Mouse (Mus musculus) ovary, postnatal 14 days (tissue): Measurements from ENCODE around the gene Cuedc2.
A peak's percentile ranks its signal among the peaks of the same experiment; 100 is the strongest.

ENCODE experiments used
- DNase-seq: peaks from one replicate; pipeline ENCODE4 v3.0.0; 2022; ENCODE audit warnings: low spot score

Gene Cuedc2

DNA sequence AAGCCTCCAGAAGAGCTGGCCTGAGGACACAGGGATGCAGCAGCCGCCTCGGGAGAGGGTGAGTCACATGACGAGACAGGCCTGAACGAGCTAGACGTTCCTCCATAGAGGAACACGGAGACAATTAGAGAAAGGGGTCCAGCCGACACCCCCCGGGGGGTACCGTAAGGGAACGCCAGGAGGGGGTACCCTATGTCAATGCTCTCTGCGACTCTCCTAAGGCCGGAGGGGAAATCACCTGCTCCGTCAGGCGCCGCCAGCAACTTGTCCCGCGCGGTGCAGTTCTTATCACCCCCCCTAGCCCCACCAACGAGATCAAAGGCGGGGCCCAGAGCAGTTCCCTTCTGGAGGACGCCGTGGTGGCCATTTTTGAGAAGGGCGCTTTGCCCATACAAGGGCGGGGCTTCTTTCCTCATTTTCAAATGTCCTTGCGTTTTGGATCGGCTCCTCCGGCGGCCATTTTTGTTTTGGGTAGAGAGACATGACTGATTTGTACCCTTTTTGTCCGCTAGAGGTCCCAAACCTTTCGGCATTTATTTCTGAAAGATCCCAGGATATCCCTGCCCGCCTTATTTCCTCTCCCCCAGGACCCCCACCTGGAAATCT lies at the start of gene Cuedc2:
TSS of gene Cuedc2 (minus strand) at position 372 of the 606 bp plus-strand sequence.
- peak; percentile 98 for DNase-seq

- DNase-seq: no peak
Measured at GRCm38 (mm10) chr19:46382275-46382674, 43.8 kb upstream of the Cuedc2 start.

- no peak for DNase-seq
Measured at GRCm38 (mm10) chr19:46375891-46376290, 37.4 kb upstream of the Cuedc2 start.

GRCm38 (mm10) chr19:46375489-46375888 lies 37.0 kb upstream of the Cuedc2 start:
- DNase-seq: no peak

DNA sequence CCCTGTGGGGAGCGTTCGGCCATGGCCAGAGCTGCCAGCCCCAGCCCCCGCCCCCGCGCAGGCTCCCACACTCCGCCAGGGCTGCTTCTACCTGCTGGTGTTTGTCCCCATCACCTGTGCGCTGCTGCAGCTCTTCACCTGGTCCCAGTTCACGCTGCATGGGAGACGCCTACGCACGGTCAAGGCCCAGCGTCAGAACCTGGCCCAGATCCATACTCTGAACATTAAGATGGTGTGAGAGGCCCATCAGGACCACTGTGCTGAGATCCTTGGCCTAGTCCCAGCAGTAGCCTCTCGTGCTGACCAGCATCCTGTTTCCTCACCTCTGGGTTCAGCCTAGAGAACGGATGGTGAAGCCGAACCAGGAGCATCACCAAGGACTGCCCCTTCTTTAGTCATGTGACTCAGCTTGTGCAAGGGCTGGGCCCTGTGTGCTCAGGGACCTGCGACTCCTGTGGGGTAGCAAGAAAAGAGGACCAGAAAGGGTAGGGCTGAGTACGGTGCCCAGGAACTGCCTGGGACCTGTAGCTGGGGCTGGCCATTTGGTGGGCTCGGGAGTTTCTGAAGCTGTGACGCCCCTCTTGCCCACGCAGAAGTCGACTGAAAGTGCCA lies 36.1 kb upstream of the Cuedc2 start:
- DNase-seq: no peak

GRCm38 (mm10) chr19:46369204-46369603 lies 30.7 kb upstream of the Cuedc2 start:
- no peak for DNase-seq

GRCm38 (mm10) chr19:46367798-46368590 lies 29.5 kb upstream of the Cuedc2 start:
- DNase-seq: no peak

GRCm38 (mm10) chr19:46363294-46364009 lies 24.9 kb upstream of the Cuedc2 start:
- no peak for DNase-seq

GRCm38 (mm10) chr19:46362104-46362503 lies 23.6 kb upstream of the Cuedc2 start:
- no peak for DNase-seq

- DNase-seq: no peak
Measured at GRCm38 (mm10) chr19:46358381-46358780, 19.9 kb upstream of the Cuedc2 start.

DNA sequence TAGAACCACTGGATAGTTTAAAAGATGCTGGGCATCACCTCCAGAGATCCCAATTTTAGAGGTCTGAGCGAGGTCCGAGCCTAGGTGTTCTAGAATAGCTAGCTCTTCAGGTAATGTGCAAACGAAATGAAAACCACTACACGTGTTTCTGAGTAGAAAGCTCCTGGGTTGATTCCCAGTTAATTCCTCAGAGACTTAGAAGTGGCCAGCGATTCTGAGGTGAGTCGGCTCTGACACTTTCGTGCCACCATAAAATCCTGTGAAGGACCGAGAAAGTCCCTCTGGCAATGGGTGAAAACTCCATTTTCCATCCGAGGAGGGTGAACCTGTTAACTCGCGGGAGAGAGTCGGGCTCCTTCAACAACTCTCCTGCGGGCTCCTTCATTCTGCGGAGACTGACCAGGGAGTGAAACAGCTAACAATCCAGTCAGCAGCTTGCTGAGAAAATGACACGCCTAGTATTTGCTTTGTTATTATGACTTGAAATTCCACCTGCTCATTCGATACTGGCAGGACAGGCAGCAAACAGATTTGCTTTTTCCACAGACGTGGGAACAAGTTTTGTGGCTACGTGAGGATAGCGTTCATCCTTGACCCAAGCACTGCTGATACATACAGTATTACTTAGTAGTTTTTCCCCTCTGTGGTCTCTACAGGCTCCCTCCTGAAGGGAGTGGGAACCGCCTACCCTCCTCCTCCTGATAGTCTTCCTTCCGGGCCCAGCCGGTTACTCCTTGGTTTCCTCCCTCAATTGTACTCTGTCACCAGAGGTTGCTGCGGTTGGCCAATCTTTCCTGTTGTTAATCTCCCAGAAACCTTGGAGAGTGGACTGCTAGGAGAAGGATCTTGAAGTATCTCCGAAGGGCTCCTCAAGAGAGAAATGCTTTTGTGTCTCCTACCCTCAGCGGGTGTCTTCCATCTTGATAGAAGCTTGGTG lies 19.1 kb upstream of the Cuedc2 start:
- no peak for DNase-seq

DNA sequence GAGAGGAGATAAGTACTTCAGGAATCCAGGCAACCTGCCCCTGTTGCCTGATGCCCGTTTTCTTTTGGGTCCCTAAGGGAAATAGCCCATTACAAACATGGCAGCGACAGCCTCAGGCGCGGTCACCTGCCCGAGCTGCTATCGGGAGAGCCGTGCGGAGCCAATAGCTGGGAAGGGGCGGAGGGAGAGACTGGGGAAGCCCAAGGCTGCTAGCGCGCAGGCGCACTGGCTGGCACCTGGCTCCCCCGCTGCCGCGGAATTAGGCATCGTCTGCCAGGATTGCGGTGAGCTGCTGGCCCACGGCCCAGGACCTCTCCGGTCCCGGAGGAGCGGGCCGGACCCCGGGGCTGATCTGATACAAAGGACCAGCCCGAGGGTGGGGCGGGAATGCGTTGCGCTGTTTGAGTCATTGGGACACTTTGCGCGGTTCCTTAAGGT lies 18.2 kb upstream of the Cuedc2 start:
- peak; percentile 76 for DNase-seq

- DNase-seq: no peak
Measured at GRCm38 (mm10) chr19:46350168-46350932, 11.8 kb upstream of the Cuedc2 start, which contains the start of gene 2310034G01Rik. TSS of gene 2310034G01Rik (minus strand) at chr19:46350302.

- no peak for DNase-seq
Measured at GRCm38 (mm10) chr19:46349550-46349949, 11.0 kb upstream of the Cuedc2 start.

GRCm38 (mm10) chr19:46348761-46349458 lies 10.4 kb upstream of the Cuedc2 start:
- peak; percentile 63 for DNase-seq

DNA sequence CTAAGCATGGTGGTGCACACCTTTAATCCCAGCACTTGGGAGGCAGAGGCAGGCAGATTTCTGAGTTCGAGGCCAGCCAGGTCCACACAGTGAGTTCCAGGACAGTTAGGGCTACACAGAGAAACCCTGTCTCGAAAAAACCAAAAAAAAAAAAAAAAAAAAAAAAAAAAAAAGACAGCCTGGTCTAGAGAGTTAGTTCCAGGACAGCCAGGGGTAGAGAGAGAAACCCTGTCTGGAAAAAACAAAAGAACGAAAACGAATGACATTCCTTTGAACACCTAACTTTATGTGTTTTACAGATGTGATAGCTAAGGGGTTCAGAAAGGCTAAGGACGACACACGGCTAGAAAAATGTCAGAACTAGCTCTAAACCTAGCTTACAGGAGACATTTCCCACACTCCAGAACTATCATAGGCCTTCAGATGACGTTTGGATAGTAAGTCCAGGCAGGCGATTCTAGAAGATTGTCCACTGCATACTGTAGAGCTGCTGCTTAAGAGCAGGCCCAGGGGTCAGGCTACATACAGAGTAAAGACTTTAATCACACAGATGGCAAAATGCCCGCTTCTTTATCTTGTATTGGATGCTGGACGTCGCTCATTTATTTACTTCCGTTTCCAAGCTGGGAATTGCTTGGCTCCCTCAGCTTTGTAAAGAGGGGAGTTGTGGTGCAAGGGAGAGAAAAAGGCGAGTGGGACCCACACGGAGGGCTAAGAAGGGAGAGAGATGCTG lies 9.6 kb upstream of the Cuedc2 start:
- DNase-seq: no peak

- no peak for DNase-seq
Measured at GRCm38 (mm10) chr19:46347146-46347545, 8.6 kb upstream of the Cuedc2 start.

GRCm38 (mm10) chr19:46344710-46345419 lies 6.4 kb upstream of the Cuedc2 start:
- no peak for DNase-seq
